Mouse (Mus musculus) hindbrain, postnatal 0 days (tissue): ENCODE data around the gene Get4. TPM values are rescaled to one million over a fixed set of nuclear protein-coding genes. Genes with fewer than 3 reads are reported as not detected.

ENCODE experiments used
- ATAC-seq: fragments of 200-750 bp; cut with Nextera tagmentation; 2 replicates; pipeline ENCODE4 v1.8.0; 2017; ENCODE audit warnings: mild to moderate bottlenecking, moderate TSS enrichment, moderate library complexity
- DNase-seq: peaks from one replicate; pipeline ENCODE4 v3.0.0-alpha.2; 2015; ENCODE audit warnings: low spot score
- H3K27ac ChIP-seq: fragments of 300-500 bp; sonication (generic); 2 replicates; pipeline ENCODE4 v1.5.1; 2014; ENCODE audit warnings: mild to moderate bottlenecking
- H3K27me3 ChIP-seq: fragments of 300-500 bp; sonication (generic); 2 replicates; pipeline ENCODE4 v1.6.1; 2014; ENCODE audit warnings: low read length, mixed read lengths; ENCODE audit not compliant: insufficient read depth
- H3K36me3 ChIP-seq: fragments of 300-500 bp; sonication (generic); 2 replicates; pipeline ENCODE4 v1.6.1; 2014; ENCODE audit warnings: low read length, mixed read lengths; ENCODE audit not compliant: insufficient read depth
- H3K4me1 ChIP-seq: fragments of 300-500 bp; sonication (generic); 2 replicates; pipeline ENCODE4 v1.6.1; 2014; ENCODE audit warnings: antibody characterized with exemption, low read length, mixed read lengths; ENCODE audit not compliant: insufficient read depth
- H3K4me2 ChIP-seq: fragments of 300-500 bp; sonication (generic); 2 replicates; pipeline ENCODE4 v1.6.1; 2014; ENCODE audit warnings: low read depth, mild to moderate bottlenecking, low read length, moderate library complexity, mixed read lengths
- H3K4me3 ChIP-seq: fragments of 300-500 bp; sonication (generic); 2 replicates; pipeline ENCODE4 v1.5.1; 2014; ENCODE audit warnings: low read length
- H3K9ac ChIP-seq: fragments of 300-500 bp; sonication (generic); replicated peaks from 2 replicates; pipeline ENCODE4 v1.6.1; 2014; ENCODE audit warnings: mild to moderate bottlenecking, low read length, moderate library complexity, mixed read lengths
- H3K9me3 ChIP-seq: fragments of 300-500 bp; sonication (generic); 2 replicates; pipeline ENCODE4 v1.6.1; 2016; ENCODE audit warnings: low read length, mixed read lengths
- CTCF ChIP-seq: IDR thresholded peaks from 2 replicates; pipeline ENCODE4 v1.5.1; 2016; ENCODE audit warnings: antibody characterized with exemption, control low read depth, low read depth
- WGBS: fragments of 180-500 bp; shearing (Covaris S2); extraction: QIAGEN DNeasy Blood & Tissue Kit; methylation state at CpG from one replicate; pipeline ENCODE4 v1.1.7; 2014; 5-methylcytosine and 5-hydroxymethylcytosine counted together
- polyA plus RNA-seq: library from polyadenylated mRNA; unstranded; fragments of >200 nt; fragmentation: Nextera tagmentation; extraction: Ambion mirVana; gene quantifications from 2 replicates; pipeline ENCODE4 v1.2.1, GENCODE M21; 2015
- total RNA-seq: library from RNA; depleted of rRNA; stranded (reverse); fragments of >200 nt; gene quantifications from 2 replicates; pipeline ENCODE4 v1.2.3, GENCODE M21; 2014

The Get4 gene
- total and polyA plus RNA-seq, 2 experiments from 2014 or later, result 49.2 to 141 TPM

DNA sequence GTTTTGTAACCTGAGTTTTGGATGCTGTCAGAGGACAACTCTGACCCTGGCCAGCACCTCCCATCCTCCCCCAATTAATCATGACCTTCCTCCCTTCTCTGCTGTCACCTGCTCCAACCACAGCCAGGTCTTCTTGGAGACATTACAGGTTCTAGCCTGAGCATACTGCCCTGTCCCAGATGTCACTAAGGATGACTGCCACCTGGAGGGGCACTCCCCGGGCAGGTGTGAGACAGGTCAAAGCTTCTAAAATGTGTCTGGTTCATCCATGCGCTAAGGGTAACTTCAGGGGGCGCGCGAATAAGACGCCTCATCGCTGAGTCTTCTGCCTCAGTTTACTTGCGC, 416 bp upstream of the Get4 start:
- peak overlapping the region; percentile 80 for H3K9ac ChIP-seq
- 1% methylated on average over 8 of the region's 8 CpGs for WGBS
- ATAC-seq, result peak; percentile 50

DNA sequence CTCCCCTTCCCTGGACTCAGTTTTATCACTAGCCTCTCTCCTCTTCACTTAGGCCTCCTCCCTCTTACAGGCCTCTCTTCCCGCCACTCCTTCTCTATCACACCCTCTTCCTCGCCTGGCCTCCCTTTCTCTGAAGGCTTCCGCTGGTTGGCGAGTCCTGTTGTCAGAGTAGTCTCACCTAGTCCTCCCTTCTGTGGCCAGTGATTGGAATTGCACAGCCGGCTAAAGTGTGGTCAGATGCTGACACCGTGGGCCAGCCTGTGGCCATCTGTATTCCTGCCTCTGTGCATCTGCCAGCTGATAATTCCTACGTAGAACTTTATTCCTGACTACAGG, 754 bp downstream of the Get4 start:
- H3K4me2 ChIP-seq, result peak overlapping the region; percentile 74
- peaks cover 16% of the 10 kb centered on the region for H3K4me1 ChIP-seq
- H3K9me3 ChIP-seq, result no peaks in the 10 kb centered on the region
- peak; percentile 40 for DNase-seq
- 0% methylated on average over 7 of the region's 7 CpGs for WGBS
- peak overlapping the region; percentile 80 for H3K9ac ChIP-seq
- peak overlapping the region; percentile 94 for H3K27ac ChIP-seq
- peak; percentile 31 for TF ChIP-seq CTCF
- peaks cover 21% of the 10 kb centered on the region for H3K36me3 ChIP-seq
- no peak; the same call in none of the 2 replicates for ATAC-seq
- H3K27me3 ChIP-seq, result no peaks in the 10 kb centered on the region
- H3K4me3 ChIP-seq, result peak overlapping the region; percentile 79

More for the DNA sequence above, 416 bp upstream of the Get4 start:
- Histone ChIP-seq H3K4me1 (peaks cover 16% of the 10 kb centered on the region), H3K36me3 (peaks cover 32% of the 10 kb centered on the region), H3K4me2 (peak overlapping the region; percentile 78), H3K27ac (peak overlapping the region; percentile 86), H3K27me3 (no peaks in the 10 kb centered on the region), H3K4me3 (peak overlapping the region; percentile 79), H3K9me3 (no peaks in the 10 kb centered on the region)
- DNase-seq, result no peak
- TF ChIP-seq CTCF, result peak; percentile 28

DNA sequence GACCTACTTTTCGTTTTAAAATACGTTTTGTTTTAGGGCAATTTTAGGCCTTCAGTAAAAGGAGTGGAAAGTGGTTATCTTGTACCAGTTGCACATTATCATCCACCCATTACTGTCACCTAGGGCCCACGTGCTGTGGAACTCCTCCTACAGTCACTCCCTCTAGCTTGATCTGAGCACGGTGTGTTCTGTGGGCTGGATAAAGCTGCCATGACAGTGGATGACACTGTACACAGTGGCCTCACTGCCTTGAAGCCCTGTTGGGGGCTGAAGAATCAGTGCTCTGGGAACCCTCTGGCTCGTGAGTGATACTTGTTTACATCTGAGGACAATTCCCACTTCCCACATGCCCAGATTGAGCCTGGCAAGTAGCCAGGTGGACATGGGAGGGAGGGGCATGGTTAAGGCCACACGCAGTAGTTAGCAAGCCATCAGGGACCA, 1.2 kb downstream of the Get4 start:
- DNase-seq (peak; percentile 61), ATAC-seq (no peak)
- Histone ChIP-seq H3K4me1 (peaks cover 16% of the 10 kb centered on the region), H3K4me3 (peak overlapping the region; percentile 79), H3K9ac (peak overlapping the region; percentile 80), H3K4me2 (peak overlapping the region; percentile 74), H3K27me3 (no peaks in the 10 kb centered on the region), H3K27ac (peak overlapping the region; percentile 94), H3K36me3 (peaks cover 16% of the 10 kb centered on the region), H3K9me3 (no peaks in the 10 kb centered on the region)
- TF ChIP-seq CTCF, result no peak
- 11% methylated on average over 6 of the region's 6 CpGs for WGBS

DNA sequence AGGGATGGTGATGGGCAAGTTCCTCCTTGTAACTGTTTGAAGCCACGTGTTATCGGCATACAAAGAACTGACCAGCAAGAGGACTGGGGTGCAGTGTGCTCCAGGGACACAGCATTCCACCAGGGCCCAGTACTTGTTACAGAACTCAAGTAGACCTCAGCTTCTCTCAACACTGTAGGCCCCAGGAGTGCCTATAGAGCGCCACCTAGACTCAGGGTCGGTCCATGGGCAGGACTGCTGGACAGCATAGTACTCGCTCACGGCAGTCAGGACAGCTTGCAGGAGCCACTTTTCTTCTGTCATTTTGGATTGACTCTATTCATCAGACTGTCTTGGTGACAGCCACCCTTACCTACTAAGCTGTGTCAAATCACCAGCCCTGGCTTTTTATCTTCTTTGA, 2.8 kb downstream of the Get4 start:
- Histone ChIP-seq H3K4me1 (peaks cover 16% of the 10 kb centered on the region), H3K4me3 (no peak overlapping the region), H3K27me3 (no peaks in the 10 kb centered on the region), H3K9ac (no peak overlapping the region), H3K36me3 (peaks cover 3% of the 10 kb centered on the region; the same call in 1 of the 2 replicates), H3K27ac (no peak overlapping the region), H3K9me3 (no peaks in the 10 kb centered on the region), H3K4me2 (no peak overlapping the region)
- no peak; the same call in 1 of the 2 replicates for TF ChIP-seq CTCF
- DNase-seq (no peak), ATAC-seq (no peak)
- 87% methylated on average over 6 of the region's 6 CpGs for WGBS

DNA sequence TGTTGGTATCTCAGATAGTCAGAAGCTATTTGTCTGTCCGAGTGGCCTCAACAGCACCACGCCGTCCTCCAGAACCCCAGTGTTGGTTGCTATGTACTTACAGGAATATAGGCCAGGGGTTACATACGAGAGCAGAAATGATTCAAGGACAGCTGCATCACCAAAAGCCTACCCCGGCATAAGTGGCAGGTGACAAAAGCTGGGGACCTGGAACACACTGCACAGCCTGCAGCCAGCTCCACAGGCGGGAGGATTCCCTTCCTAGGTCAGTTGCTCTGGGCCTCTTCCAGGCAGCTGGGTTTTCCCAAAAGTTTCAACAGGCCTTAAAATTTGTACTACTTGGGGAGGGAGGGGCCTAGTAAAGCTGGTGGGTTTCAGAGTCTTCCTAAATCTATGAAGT, 3.7 kb downstream of the Get4 start:
- no peak for ATAC-seq
- no peak for DNase-seq
- no peak overlapping the region; the same call in 1 of the 2 replicates for H3K9ac ChIP-seq
- no peak overlapping the region for H3K4me3 ChIP-seq
- TF ChIP-seq CTCF, result no peak
- H3K27ac ChIP-seq, result no peak overlapping the region
- no peaks in the 10 kb centered on the region for H3K9me3 ChIP-seq
- no peaks in the 10 kb centered on the region for H3K36me3 ChIP-seq
- 88% methylated on average over 6 of the region's 6 CpGs for WGBS
- peaks cover 16% of the 10 kb centered on the region for H3K4me1 ChIP-seq
- H3K27me3 ChIP-seq, result no peaks in the 10 kb centered on the region
- H3K4me2 ChIP-seq, result no peak overlapping the region

DNA sequence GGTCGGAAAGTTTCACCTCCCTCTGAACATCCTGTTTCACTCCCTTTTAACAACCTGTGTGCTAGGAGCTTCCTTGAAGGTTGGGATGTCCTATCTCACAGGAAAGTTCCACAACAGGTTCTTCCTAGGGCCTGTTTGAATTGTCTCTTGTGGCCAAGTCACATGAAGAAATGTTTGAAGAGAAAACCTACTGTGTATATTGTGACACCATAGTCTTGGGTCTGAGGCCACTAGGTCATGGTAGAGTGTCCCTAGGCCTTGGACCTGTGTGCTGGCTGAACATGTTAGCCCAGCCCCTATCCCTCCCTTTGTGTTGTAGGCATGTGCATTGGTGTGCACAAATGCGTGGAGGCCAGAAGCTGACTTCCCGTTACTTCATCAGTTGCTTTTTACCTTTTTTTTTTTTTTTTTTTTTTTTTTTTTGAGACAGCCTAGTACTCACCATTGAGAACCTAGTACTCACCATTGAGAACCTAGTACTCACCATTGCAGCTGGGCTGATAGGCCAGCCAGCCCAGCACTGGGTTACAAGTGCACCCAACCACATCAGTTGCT, 4.2 kb downstream of the Get4 start:
- DNase-seq (no peak), ATAC-seq (no peak)
- Histone ChIP-seq H3K9me3 (no peaks in the 10 kb centered on the region), H3K4me2 (no peak overlapping the region), H3K9ac (no peak overlapping the region), H3K36me3 (0 out of 2 replicates have a peak, but pooled peaks cover 4% of the 10 kb centered on the region), H3K27me3 (no peaks in the 10 kb centered on the region), H3K4me3 (no peak overlapping the region), H3K27ac (no peak overlapping the region), H3K4me1 (peaks cover 16% of the 10 kb centered on the region)
- no peak for TF ChIP-seq CTCF
- 81% methylated on average over 3 of the region's 3 CpGs for WGBS

DNA sequence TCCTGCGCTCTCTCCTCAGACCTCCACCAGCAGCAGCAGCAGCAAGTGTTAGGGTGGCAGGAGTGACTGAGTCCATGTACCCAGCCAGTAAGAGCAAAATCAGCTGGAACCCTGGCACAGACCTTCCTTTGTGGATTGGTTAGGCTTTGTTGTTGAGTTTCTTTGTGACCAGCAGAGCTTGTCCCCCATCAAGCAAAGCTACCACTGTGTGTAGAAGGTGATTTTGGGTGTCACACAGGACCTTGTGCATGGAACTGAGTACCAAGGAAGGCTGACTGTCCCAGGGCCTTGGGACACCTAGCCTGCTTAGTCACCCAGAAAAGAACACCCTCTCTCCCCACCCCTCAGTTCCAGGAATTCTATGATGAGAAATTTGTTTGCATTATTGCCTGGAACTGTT, 5.1 kb downstream of the Get4 start:
- no peak for TF ChIP-seq CTCF
- ATAC-seq (no peak), DNase-seq (no peak)
- H3K36me3 ChIP-seq, result peaks cover 7% of the 10 kb centered on the region; the same call in 1 of the 2 replicates
- no peak overlapping the region for H3K4me3 ChIP-seq
- no peaks in the 10 kb centered on the region for H3K9me3 ChIP-seq
- 88% methylated on average over 1 of the region's 1 CpGs for WGBS
- H3K27me3 ChIP-seq, result no peaks in the 10 kb centered on the region
- no peak overlapping the region for H3K4me2 ChIP-seq
- no peak overlapping the region for H3K27ac ChIP-seq
- H3K4me1 ChIP-seq, result peaks cover 16% of the 10 kb centered on the region
- H3K9ac ChIP-seq, result no peak overlapping the region
